Mouse (Mus musculus) thymus, adult 2 months (tissue): ENCODE results near the gene Hmcn2. TPM values are rescaled to one million over a fixed set of nuclear protein-coding genes. Genes with fewer than 3 reads are reported as not detected.

Source experiments
- DNase-seq: peaks from one replicate; pipeline ENCODE4 v3.0.0; 2021
- H3K27ac ChIP-seq: fragments of 200-500 bp; 2 replicates; pipeline ENCODE4 v1.5.1; 2012; ENCODE audit warnings: low read length, control low read depth; ENCODE audit not compliant: control insufficient read depth, insufficient read depth
- H3K27me3 ChIP-seq: fragments of 200-500 bp; 2 replicates; pipeline ENCODE4 v1.6.1; 2012; ENCODE audit warnings: mild to moderate bottlenecking, low read length, moderate library complexity, mixed read lengths; ENCODE audit not compliant: control insufficient read depth, insufficient read depth
- H3K36me3 ChIP-seq: fragments of 200-500 bp; 2 replicates; pipeline ENCODE4 v1.6.1; 2012; ENCODE audit warnings: mild to moderate bottlenecking, low read length, moderate library complexity; ENCODE audit not compliant: control insufficient read depth, insufficient read depth
- H3K4me1 ChIP-seq: fragments of 200-500 bp; replicated peaks from 2 replicates; pipeline ENCODE4 v1.6.1; 2012; ENCODE audit warnings: low read length; ENCODE audit not compliant: control insufficient read depth, insufficient read depth
- H3K4me3 ChIP-seq: fragments of 200-500 bp; 2 replicates; pipeline ENCODE4 v1.5.1; 2012; ENCODE audit warnings: mild to moderate bottlenecking, low read length, control low read depth, moderate library complexity; ENCODE audit not compliant: control insufficient read depth, insufficient read depth
- CTCF ChIP-seq: fragments of 200-500 bp; IDR thresholded peaks from 2 replicates; pipeline ENCODE4 v1.5.1; 2012; ENCODE audit warnings: mild to moderate bottlenecking, control low read depth, low read length, moderate library complexity, borderline replicate concordance; ENCODE audit not compliant: control insufficient read depth, poor library complexity, insufficient read depth; ENCODE audit errors: extremely low read depth
- POLR2A ChIP-seq: fragments of 200-500 bp; IDR thresholded peaks from 2 replicates; pipeline ENCODE4 v1.6.1; 2012; ENCODE audit warnings: mild to moderate bottlenecking, low read length, control low read depth, moderate library complexity; ENCODE audit not compliant: control insufficient read depth, poor library complexity, insufficient read depth; ENCODE audit errors: extremely low read depth
- WGBS: fragments of 180-500 bp; shearing (Covaris S2); methylation state at CpG from one replicate; pipeline ENCODE4 v1.1.7; 2018; 5-methylcytosine and 5-hydroxymethylcytosine counted together
- polyA plus RNA-seq: library from polyadenylated mRNA; depleted of rRNA; stranded (reverse); fragments of >200 nt; gene quantifications from 2 replicates; pipeline ENCODE4 v1.2.3, GENCODE M21; 2012

Hmcn2 gene
- polyA plus RNA-seq, 1 experiment, result 4.8 TPM

- no peak for TF ChIP-seq POLR2A
- TF ChIP-seq CTCF, result no peak
- DNase-seq, result no peak
- Histone ChIP-seq H3K36me3 (no peaks in the 10 kb centered on the region), H3K4me1 (no peaks in the 10 kb centered on the region), H3K27ac (no peak overlapping the region), H3K27me3 (no peaks in the 10 kb centered on the region), H3K4me3 (no peak overlapping the region)
- 97% methylated on average over 8 of the region's 8 CpGs for WGBS
Measured at GRCm38 (mm10) chr2:31492308-31492707, 178.1 kb downstream of the Hmcn2 start.

GRCm38 (mm10) chr2:31493243-31493642 lies 179.0 kb downstream of the Hmcn2 start:
- Histone ChIP-seq H3K4me1 (no peaks in the 10 kb centered on the region), H3K4me3 (no peak overlapping the region), H3K27ac (no peak overlapping the region), H3K36me3 (no peaks in the 10 kb centered on the region), H3K27me3 (no peaks in the 10 kb centered on the region)
- TF ChIP-seq CTCF (no peak), POLR2A (no peak)
- 97% methylated on average over 11 of the region's 11 CpGs for WGBS
- no peak for DNase-seq

DNA sequence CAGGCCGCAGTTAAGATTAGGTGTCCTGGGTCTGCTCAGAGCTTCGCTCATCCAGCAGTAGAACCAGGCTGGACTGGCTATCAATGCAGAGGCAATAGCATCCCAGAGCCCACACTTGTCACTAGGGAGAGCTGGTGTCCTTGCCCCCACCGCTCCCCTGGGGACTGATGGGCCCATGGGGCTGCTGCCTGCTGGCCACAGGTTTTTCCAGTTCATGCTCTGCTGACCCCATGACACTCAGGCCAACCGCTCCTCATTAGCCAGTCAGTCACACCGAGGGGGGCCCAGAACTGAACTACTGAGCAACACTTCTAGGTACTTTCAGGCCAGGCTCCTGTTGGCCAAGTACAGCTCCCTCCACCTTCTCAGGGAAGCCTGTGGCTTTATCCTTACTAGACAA lies 180.1 kb downstream of the Hmcn2 start:
- no peak for DNase-seq
- Histone ChIP-seq H3K4me1 (no peaks in the 10 kb centered on the region), H3K36me3 (no peaks in the 10 kb centered on the region), H3K27ac (no peak overlapping the region), H3K4me3 (no peak overlapping the region), H3K27me3 (no peaks in the 10 kb centered on the region)
- 91% methylated on average over 5 of the region's 5 CpGs for WGBS
- TF ChIP-seq CTCF (no peak), POLR2A (no peak)

- Histone ChIP-seq H3K27ac (no peak overlapping the region), H3K36me3 (no peaks in the 10 kb centered on the region), H3K4me3 (no peak overlapping the region), H3K4me1 (no peaks in the 10 kb centered on the region), H3K27me3 (no peaks in the 10 kb centered on the region)
- WGBS, result 91% methylated on average over 13 of the region's 13 CpGs
- no peak for DNase-seq
- TF ChIP-seq CTCF, result no peak
- no peak for TF ChIP-seq POLR2A
Measured at GRCm38 (mm10) chr2:31495046-31495476, 180.8 kb downstream of the Hmcn2 start.

GRCm38 (mm10) chr2:31496141-31496540 lies 181.9 kb downstream of the Hmcn2 start:
- Histone ChIP-seq H3K27me3 (no peaks in the 10 kb centered on the region), H3K4me3 (no peak overlapping the region), H3K27ac (no peak overlapping the region), H3K4me1 (no peaks in the 10 kb centered on the region), H3K36me3 (no peaks in the 10 kb centered on the region)
- TF ChIP-seq POLR2A (no peak), CTCF (no peak)
- no peak for DNase-seq
- WGBS, result 90% methylated on average over 1 of the region's 1 CpGs

DNA sequence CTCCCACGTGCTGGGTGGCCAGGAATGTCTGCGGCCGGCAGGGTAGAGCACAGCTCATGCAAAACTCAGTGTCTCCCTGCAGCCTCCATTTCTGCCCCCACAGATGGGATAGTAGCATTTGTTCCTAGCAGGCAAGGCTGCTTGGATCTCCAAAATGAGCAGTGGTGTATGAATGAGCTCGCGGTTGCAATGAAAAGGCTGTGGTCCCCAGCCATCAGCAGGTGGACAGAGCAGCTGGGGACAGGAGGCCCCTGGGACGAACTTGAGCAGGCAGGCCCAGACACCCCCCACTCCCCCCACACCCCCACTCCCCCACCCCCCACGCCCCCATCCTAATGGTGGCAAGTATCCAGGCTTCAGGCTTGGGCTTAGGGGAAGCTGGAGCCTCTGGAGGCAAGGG lies 182.9 kb downstream of the Hmcn2 start:
- no peak overlapping the region for H3K4me3 ChIP-seq
- TF ChIP-seq CTCF (no peak), POLR2A (no peak)
- no peak overlapping the region for H3K27ac ChIP-seq
- H3K27me3 ChIP-seq, result no peaks in the 10 kb centered on the region
- WGBS, result 91% methylated on average over 7 of the region's 7 CpGs
- no peak for DNase-seq
- H3K4me1 ChIP-seq, result no peaks in the 10 kb centered on the region
- H3K36me3 ChIP-seq, result no peaks in the 10 kb centered on the region

GRCm38 (mm10) chr2:31497635-31498034 lies 183.4 kb downstream of the Hmcn2 start:
- no peaks in the 10 kb centered on the region for H3K36me3 ChIP-seq
- TF ChIP-seq POLR2A (no peak), CTCF (no peak)
- no peak overlapping the region for H3K27ac ChIP-seq
- DNase-seq, result no peak
- WGBS, result 97% methylated on average over 19 of the region's 19 CpGs
- H3K4me1 ChIP-seq, result no peaks in the 10 kb centered on the region
- H3K4me3 ChIP-seq, result no peak overlapping the region
- H3K27me3 ChIP-seq, result no peaks in the 10 kb centered on the region
